Mouse (Mus musculus) CD4-positive, CD25-positive, alpha-beta regulatory T cell, adult 2 months (primary cell): ENCODE results near the gene Gm21797.
"Not testable (repeated sequence)": the region's sequence is repeated elsewhere in the genome, so short reads cannot be mapped to it uniquely, and the experiment has no call there.

Experiments used
- DNase-seq: peaks from one replicate; pipeline ENCODE4 v3.0.0-alpha.2; 2012; ENCODE audit warnings: low read depth, low spot score

The Gm21797 gene

GRCm38 (mm10) chrY:40775665-40776064 lies at the start of gene Gm21797:
Gene Gm21797, minus strand, starts transcription at chrY:40775765.
- not testable (repeated sequence) for DNase-seq

- DNase-seq: not testable (repeated sequence)
Measured at GRCm38 (mm10) chrY:40804614-40805013, 29.0 kb upstream of the Gm21797 start, which contains the start of gene Gm20795. Gene Gm20795, plus strand, starts transcription at chrY:40804914.
